Mouse (Mus musculus): Measurements from ENCODE around the gene Tspan8. TPM values are rescaled to one million over a fixed set of nuclear protein-coding genes. Genes with fewer than 3 reads are reported as not detected.

The Tspan8 gene
- polyA plus RNA-seq (2016; fragmentation: Nextera tagmentation; extraction: Ambion mirVana), result 2.2 and 3.0 TPM in 2 replicates

GRCm38 (mm10) chr10:115816511-115816910 lies at the start of gene Tspan8:
Gene Tspan8, plus strand, starts transcription at chr10:115816832.
- H3K9me3 ChIP-seq, result no peaks in the 10 kb centered on the region
- H3K4me1 ChIP-seq, result no peaks in the 10 kb centered on the region
- H3K27me3 ChIP-seq, result no peaks in the 10 kb centered on the region
- no peak for ATAC-seq (ENCODE audit: insufficient number of reproducible peaks, insufficient read depth, low FRiP score, low TSS enrichment)
- no peak within 1 kb of the TSS for H3K27ac ChIP-seq
- no peak within 1 kb of the TSS for H3K4me2 ChIP-seq (replicated peaks)
- no peak within 1 kb of the TSS for H3K9ac ChIP-seq
- no peak within 1 kb of the TSS for H3K4me3 ChIP-seq
- no peaks in the 10 kb centered on the region for H3K36me3 ChIP-seq
- 33% methylated on average over 6 of the region's 6 CpGs for WGBS

- no peak for ATAC-seq (ENCODE audit: insufficient number of reproducible peaks, insufficient read depth, low FRiP score, low TSS enrichment)
- H3K27ac ChIP-seq, result no peak overlapping the region
- no peak overlapping the region for H3K4me2 ChIP-seq (replicated peaks)
- no peak overlapping the region for H3K4me3 ChIP-seq
- no peaks in the 10 kb centered on the region for H3K36me3 ChIP-seq
- H3K9ac ChIP-seq, result no peak overlapping the region
- 0 out of 2 replicates have a peak, but pooled peaks cover 5% of the 10 kb centered on the region for H3K4me1 ChIP-seq
- H3K9me3 ChIP-seq, result no peaks in the 10 kb centered on the region
- WGBS, result 91% methylated on average over 8 of the region's 8 CpGs
- no peaks in the 10 kb centered on the region for H3K27me3 ChIP-seq
These were observed 46.6 kb upstream of the Tspan8 start for GRCm38 (mm10) chr10:115770032-115770431.

- Histone ChIP-seq H3K36me3 (no peaks in the 10 kb centered on the region), H3K4me2 (replicated peaks) (no peak overlapping the region), H3K9me3 (no peaks in the 10 kb centered on the region), H3K27ac (no peak overlapping the region), H3K27me3 (no peaks in the 10 kb centered on the region), H3K4me1 (0 out of 2 replicates have a peak, but pooled peaks cover 5% of the 10 kb centered on the region), H3K9ac (no peak overlapping the region), H3K4me3 (no peak overlapping the region)
- 41% methylated on average over 4 of the region's 4 CpGs for WGBS
- ATAC-seq (ENCODE audit: insufficient number of reproducible peaks, insufficient read depth, low FRiP score, low TSS enrichment), result no peak
These were observed 42.2 kb upstream of the Tspan8 start for GRCm38 (mm10) chr10:115774451-115774850.

GRCm38 (mm10) chr10:115775945-115776905 lies 40.4 kb upstream of the Tspan8 start:
- 58% methylated on average over 17 of the region's 17 CpGs for WGBS
- no peak for ATAC-seq (ENCODE audit: insufficient number of reproducible peaks, insufficient read depth, low FRiP score, low TSS enrichment)
- Histone ChIP-seq H3K4me3 (no peak overlapping the region), H3K4me1 (0 out of 2 replicates have a peak, but pooled peaks cover 5% of the 10 kb centered on the region), H3K27me3 (no peaks in the 10 kb centered on the region), H3K36me3 (no peaks in the 10 kb centered on the region), H3K27ac (no peak overlapping the region), H3K9me3 (no peaks in the 10 kb centered on the region), H3K9ac (no peak overlapping the region), H3K4me2 (replicated peaks) (no peak overlapping the region)

GRCm38 (mm10) chr10:115777366-115777765 lies 39.3 kb upstream of the Tspan8 start:
- Histone ChIP-seq H3K27ac (no peak overlapping the region), H3K27me3 (no peaks in the 10 kb centered on the region), H3K36me3 (no peaks in the 10 kb centered on the region), H3K4me3 (no peak overlapping the region), H3K4me2 (replicated peaks) (no peak overlapping the region), H3K9me3 (no peaks in the 10 kb centered on the region), H3K9ac (no peak overlapping the region), H3K4me1 (0 out of 2 replicates have a peak, but pooled peaks cover 5% of the 10 kb centered on the region)
- WGBS, result 61% methylated on average over 5 of the region's 5 CpGs
- no peak for ATAC-seq (ENCODE audit: insufficient number of reproducible peaks, insufficient read depth, low FRiP score, low TSS enrichment)

GRCm38 (mm10) chr10:115778624-115779023 lies 38.0 kb upstream of the Tspan8 start:
- no peak for ATAC-seq (ENCODE audit: insufficient number of reproducible peaks, insufficient read depth, low FRiP score, low TSS enrichment)
- H3K4me1 ChIP-seq, result 0 out of 2 replicates have a peak, but pooled peaks cover 5% of the 10 kb centered on the region
- no peaks in the 10 kb centered on the region for H3K36me3 ChIP-seq
- H3K9me3 ChIP-seq, result no peaks in the 10 kb centered on the region
- 45% methylated on average over 5 of the region's 5 CpGs for WGBS
- H3K27ac ChIP-seq, result no peak overlapping the region
- H3K4me3 ChIP-seq, result no peak overlapping the region
- H3K9ac ChIP-seq, result no peak overlapping the region
- H3K4me2 ChIP-seq (replicated peaks), result no peak overlapping the region
- H3K27me3 ChIP-seq, result no peaks in the 10 kb centered on the region

- Histone ChIP-seq H3K36me3 (no peaks in the 10 kb centered on the region), H3K27me3 (no peaks in the 10 kb centered on the region), H3K9me3 (no peaks in the 10 kb centered on the region), H3K4me2 (replicated peaks) (no peak overlapping the region), H3K4me1 (no peaks in the 10 kb centered on the region), H3K9ac (no peak overlapping the region), H3K27ac (no peak overlapping the region), H3K4me3 (no peak overlapping the region)
- 79% methylated on average over 11 of the region's 11 CpGs for WGBS
- ATAC-seq (ENCODE audit: insufficient number of reproducible peaks, insufficient read depth, low FRiP score, low TSS enrichment), result peak; percentile 60; the same call in 1 of the 2 replicates
These were observed 36.2 kb upstream of the Tspan8 start for GRCm38 (mm10) chr10:115780239-115781016.

GRCm38 (mm10) chr10:115783232-115783631 lies 33.4 kb upstream of the Tspan8 start:
- ATAC-seq (ENCODE audit: insufficient number of reproducible peaks, insufficient read depth, low FRiP score, low TSS enrichment), result no peak
- 70% methylated on average over 2 of the region's 2 CpGs for WGBS
- H3K27me3 ChIP-seq, result no peaks in the 10 kb centered on the region
- H3K4me2 ChIP-seq (replicated peaks), result no peak overlapping the region
- H3K4me3 ChIP-seq, result no peak overlapping the region
- H3K36me3 ChIP-seq, result no peaks in the 10 kb centered on the region
- H3K27ac ChIP-seq, result no peak overlapping the region
- H3K9me3 ChIP-seq, result no peaks in the 10 kb centered on the region
- no peak overlapping the region for H3K9ac ChIP-seq
- no peaks in the 10 kb centered on the region for H3K4me1 ChIP-seq

GRCm38 (mm10) chr10:115790788-115791187 lies 25.8 kb upstream of the Tspan8 start:
- Histone ChIP-seq H3K27ac (no peak overlapping the region), H3K36me3 (no peaks in the 10 kb centered on the region), H3K9me3 (no peaks in the 10 kb centered on the region), H3K27me3 (no peaks in the 10 kb centered on the region), H3K4me3 (no peak overlapping the region), H3K4me1 (no peaks in the 10 kb centered on the region), H3K9ac (no peak overlapping the region), H3K4me2 (replicated peaks) (no peak overlapping the region)
- 76% methylated on average over 2 of the region's 2 CpGs for WGBS
- no peak for ATAC-seq (ENCODE audit: insufficient number of reproducible peaks, insufficient read depth, low FRiP score, low TSS enrichment)

- no peaks in the 10 kb centered on the region for H3K27me3 ChIP-seq
- ATAC-seq (ENCODE audit: insufficient number of reproducible peaks, insufficient read depth, low FRiP score, low TSS enrichment), result no peak
- H3K4me3 ChIP-seq, result no peak overlapping the region
- no peak overlapping the region for H3K9ac ChIP-seq
- no peak overlapping the region for H3K4me2 ChIP-seq (replicated peaks)
- 62% methylated on average over 4 of the region's 4 CpGs for WGBS
- no peaks in the 10 kb centered on the region for H3K9me3 ChIP-seq
- H3K4me1 ChIP-seq, result no peaks in the 10 kb centered on the region
- no peak overlapping the region for H3K27ac ChIP-seq
- no peaks in the 10 kb centered on the region for H3K36me3 ChIP-seq
These were observed 20.4 kb upstream of the Tspan8 start for GRCm38 (mm10) chr10:115796072-115796788.

GRCm38 (mm10) chr10:115801464-115801863 lies 15.2 kb upstream of the Tspan8 start:
- Histone ChIP-seq H3K27ac (no peak overlapping the region), H3K36me3 (no peaks in the 10 kb centered on the region), H3K4me2 (replicated peaks) (no peak overlapping the region), H3K9me3 (no peaks in the 10 kb centered on the region), H3K27me3 (no peaks in the 10 kb centered on the region), H3K4me1 (no peaks in the 10 kb centered on the region), H3K4me3 (no peak overlapping the region), H3K9ac (no peak overlapping the region)
- 81% methylated on average over 3 of the region's 3 CpGs for WGBS
- no peak for ATAC-seq (ENCODE audit: insufficient number of reproducible peaks, insufficient read depth, low FRiP score, low TSS enrichment)

Measured in embryonic facial prominence, embryonic 12.5 days (tissue).